Mouse (Mus musculus): ENCODE measurements around the gene Plxna2.

Gene Plxna2

DNA sequence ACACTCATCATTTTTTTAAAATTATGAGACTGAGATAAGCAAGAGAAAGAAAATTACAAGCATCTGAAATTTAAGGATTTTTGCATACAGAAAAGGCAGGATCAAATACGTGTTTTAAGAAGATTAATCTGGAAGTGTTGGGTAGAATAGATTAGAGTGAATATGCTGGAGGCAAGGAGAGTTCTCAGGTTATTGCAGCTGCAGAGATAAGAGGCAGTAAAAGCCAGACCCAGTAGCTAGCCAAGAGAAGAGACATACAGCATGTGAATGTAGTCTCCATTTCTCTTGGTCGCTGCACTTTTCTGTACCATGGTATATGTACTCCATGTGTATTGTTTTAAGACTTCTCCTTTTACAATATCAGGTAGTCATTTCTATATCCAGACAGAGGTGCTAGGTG, 88.5 kb downstream of the Plxna2 start:
- DNase-seq (ENCODE audit: low read depth, low spot score) = no peak

- DNase-seq (ENCODE audit: low read depth, low spot score) = no peak
Observed at GRCm38 (mm10) chr1:194712373-194712772, 94.4 kb downstream of the Plxna2 start.

DNA sequence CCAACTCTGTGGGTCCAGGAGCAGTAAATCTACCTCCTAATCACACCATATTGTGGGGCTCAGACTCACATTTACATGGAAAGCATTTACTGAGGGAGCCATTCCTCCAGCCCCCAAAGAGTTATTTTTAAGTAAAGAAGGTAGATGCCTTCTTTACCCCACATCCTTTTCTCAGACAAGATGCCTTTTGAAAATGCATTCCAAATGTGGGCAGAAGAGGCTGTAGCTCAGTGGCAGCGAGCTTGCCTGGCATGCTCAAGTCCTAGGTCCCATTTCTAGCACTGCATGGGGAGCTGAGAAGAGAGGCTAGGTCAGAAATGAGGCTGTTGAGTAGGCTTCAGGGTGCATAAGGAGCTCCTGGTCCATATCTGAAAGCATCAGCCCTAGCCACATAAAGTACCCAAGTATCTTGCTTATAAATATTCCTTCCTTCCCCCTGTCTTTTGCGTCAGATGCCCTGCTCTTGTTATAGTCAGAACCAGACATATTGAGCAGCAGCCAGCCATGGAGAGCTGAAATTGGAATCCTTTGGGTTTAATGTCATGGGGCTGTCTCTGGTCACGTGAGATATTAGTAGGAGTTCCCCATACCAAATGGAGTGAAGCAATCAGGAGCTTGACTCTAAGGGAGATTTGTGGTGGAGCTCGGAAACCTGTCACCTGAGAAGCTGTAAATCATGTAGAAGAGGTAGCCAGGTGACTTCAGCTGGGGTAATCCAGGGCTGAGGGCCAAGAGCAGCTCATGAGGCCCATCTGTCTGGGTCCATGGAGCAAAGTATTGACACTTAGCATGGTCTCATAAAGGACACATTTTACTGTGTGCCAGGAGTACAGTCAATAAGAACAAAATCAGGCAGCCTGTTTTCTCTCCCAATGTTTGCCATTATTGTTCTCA, 96.4 kb downstream of the Plxna2 start:
- no peak for DNase-seq (ENCODE audit: low read depth, low spot score)

DNA sequence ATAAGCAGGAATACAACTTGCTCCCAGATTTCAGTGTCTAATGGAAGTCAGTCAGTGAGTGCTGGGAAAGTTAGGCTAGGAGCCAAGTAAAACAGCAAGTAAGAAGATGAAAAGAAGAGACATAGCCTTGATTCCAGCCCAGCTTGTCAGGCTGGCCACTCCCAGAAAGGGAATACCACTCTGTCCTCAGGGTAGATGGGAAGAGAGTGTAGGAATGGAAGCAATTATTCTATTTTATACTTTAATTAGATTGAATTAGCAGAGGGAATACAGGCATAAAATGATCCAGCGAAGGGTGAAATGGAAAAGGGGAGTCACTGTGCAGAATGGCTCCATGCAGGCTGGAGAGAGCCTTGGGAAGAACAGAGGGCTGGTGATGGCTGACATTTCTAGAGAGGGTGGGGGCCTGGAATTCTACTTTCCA, 99.4 kb downstream of the Plxna2 start:
- no peak for DNase-seq (ENCODE audit: low read depth, low spot score)

GRCm38 (mm10) chr1:194720406-194720805, 102.4 kb downstream of the Plxna2 start:
- DNase-seq (ENCODE audit: low read depth, low spot score) = no peak

- no peak for DNase-seq (ENCODE audit: low read depth, low spot score)
Observed at GRCm38 (mm10) chr1:194721260-194721659, 103.2 kb downstream of the Plxna2 start.

DNA sequence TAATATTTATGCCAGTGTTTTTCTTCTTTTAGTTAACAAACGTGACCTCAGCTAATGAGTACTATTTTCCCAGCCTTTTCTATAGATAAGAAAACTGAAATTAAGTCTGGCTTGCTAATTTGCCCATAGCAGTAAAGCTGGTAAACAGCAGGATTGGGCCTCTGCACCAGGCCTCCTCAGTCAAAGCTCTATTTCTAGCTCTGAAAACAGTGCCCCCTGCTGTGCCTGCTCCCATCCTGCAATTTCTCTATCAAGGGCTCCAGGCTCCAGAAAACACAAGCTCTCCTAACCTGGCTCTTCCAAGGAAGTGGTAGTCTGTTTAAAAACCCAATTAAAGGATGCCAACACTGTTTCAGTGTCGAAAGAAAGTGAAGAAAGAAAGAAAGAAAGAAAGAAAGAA, 104.3 kb downstream of the Plxna2 start:
- peak; percentile 24 for DNase-seq (ENCODE audit: low read depth, low spot score)

GRCm38 (mm10) chr1:194734836-194735235, 116.8 kb downstream of the Plxna2 start:
- DNase-seq (ENCODE audit: low read depth, low spot score) = no peak

- DNase-seq (ENCODE audit: low read depth, low spot score) = no peak
Observed at GRCm38 (mm10) chr1:194739894-194740293, 121.9 kb downstream of the Plxna2 start.

DNA sequence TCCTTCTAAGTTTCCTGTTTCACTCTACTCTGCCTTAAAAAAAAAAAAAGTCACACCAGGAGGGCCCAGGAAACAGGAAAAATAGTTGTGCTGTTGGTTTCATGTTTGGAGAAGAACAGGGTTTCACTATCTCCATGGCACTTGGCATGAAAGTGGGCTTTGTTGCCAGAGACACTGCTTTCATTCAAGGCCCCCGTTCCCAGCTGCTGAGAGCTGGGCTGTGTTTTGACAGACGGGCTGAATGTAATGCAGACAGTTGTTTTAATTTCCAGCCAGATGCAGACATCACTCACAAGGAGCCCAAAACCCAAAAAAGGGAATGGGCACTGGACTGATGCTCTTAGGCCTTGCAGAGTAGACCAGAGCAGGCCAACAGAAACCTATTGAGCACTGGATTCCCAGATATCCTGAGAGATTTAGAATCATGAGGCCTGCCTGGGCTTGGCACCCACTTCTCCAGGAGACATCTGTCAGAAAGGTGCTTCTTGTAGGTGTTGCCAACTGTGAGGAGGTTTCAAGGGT, 124.9 kb downstream of the Plxna2 start:
- DNase-seq (ENCODE audit: low read depth, low spot score) = no peak

GRCm38 (mm10) chr1:194745177-194745934, 127.3 kb downstream of the Plxna2 start:
- no peak for DNase-seq (ENCODE audit: low read depth, low spot score)

- DNase-seq (ENCODE audit: low read depth, low spot score) = peak; percentile 66
Observed at GRCm38 (mm10) chr1:194746332-194747249, 128.6 kb downstream of the Plxna2 start.

DNA sequence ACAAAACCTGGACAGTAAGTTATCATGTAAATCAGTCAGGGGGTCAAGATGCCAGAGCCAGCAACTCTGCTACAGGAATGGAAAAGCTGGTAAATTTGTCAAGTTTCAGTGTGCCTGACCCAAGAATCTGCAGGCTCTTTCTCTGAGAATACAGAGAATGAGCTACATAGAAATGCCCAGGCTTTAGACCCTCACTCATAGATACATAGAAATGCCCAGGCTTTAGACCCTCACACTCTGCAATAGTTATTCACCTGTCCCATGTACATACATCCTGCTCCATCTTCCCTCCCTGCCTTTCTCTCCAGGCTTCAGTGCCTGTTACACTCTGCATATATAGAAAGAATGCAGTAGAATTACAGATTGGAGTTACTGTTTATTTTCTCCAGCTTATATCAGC, 129.2 kb downstream of the Plxna2 start:
- DNase-seq (ENCODE audit: low read depth, low spot score) = no peak

- peak; percentile 36 for DNase-seq (ENCODE audit: low read depth, low spot score)
Observed at GRCm38 (mm10) chr1:194753168-194753567, 135.2 kb downstream of the Plxna2 start.

- no peak for DNase-seq (ENCODE audit: low read depth, low spot score)
Observed at GRCm38 (mm10) chr1:194756001-194756400, 138.0 kb downstream of the Plxna2 start.

DNA sequence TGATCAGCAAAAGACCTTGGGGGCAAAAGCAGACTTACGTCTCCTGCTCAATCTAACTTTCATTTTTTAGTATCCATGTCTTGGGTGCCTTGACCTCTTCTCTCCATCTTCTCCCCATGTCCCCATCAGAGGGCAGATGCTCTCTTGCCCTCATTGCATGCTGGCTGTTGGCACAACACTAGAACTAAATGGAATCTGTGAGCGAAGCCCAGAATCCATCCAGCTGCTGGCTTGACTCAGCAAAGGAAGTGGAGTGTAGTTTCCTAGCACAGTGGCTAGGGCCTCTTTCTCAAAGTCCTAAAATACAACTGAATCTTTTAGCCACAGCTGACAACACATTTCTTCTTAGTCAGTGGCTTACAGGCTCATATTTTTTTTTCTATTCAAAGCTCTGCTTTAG, 138.4 kb downstream of the Plxna2 start:
- DNase-seq (ENCODE audit: low read depth, low spot score) = no peak

DNA sequence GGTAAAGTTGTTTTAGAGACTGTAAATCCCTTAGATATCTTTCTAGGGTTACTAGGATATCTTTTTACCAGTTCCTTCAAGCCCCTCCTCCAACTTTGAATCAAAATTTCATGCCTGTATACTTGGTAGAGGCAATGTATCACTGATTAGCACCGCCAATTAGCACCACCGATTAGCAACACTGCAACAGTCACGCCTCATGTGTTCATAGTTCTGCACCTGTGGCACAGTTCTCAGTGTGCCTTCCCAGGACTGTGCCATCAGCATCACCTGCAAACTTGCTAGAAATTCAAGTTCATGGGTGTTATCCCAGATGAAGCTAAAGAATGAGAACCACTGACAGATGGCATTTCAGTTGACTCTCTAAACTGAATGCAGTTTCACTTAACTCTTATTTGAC, 138.8 kb downstream of the Plxna2 start:
- DNase-seq (ENCODE audit: low read depth, low spot score) = no peak

DNA sequence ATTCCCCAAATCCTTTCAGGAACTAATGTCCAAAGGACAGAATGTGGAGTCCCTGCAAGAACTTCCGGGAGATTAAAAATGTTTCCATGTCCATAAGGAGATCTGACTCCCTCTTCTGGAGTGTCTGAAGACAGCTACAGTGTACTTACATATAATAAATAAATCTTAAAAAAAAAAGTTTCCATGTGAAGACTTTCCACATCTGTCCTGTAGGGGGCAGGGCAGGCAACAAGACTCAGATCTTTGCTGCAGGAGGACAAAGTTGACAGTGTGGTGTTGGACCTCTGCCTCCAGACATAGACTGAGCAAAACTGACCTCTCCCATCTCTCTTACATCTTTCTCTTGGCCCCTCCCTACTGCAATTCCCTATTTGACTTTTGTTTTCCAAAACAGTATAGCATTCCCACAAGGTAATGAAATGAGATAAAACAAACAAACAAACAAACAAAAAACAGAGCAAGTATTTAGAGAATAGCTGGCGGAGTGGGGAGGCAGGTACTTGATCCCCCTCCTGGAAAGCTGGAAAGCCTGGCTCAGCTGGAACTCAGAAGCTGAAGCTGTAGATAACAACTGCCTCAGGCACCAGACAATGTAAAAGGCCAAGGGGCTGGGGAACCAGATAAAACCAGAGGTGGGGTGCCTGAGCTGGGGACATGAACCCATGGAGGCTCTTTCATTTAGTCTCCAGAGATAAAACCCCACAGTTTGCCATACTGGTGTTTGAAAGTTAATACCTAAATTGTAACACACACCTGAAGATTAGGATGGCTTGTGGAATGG, 143.6 kb downstream of the Plxna2 start:
- DNase-seq (ENCODE audit: low read depth, low spot score) = peak; percentile 42

GRCm38 (mm10) chr1:194762896-194763295, 144.9 kb downstream of the Plxna2 start:
- DNase-seq (ENCODE audit: low read depth, low spot score) = no peak

GRCm38 (mm10) chr1:194764951-194765350, 146.9 kb downstream of the Plxna2 start:
- DNase-seq (ENCODE audit: low read depth, low spot score) = no peak

GRCm38 (mm10) chr1:194768799-194769198, 150.8 kb downstream of the Plxna2 start:
- no peak for DNase-seq (ENCODE audit: low read depth, low spot score)
